Mouse (Mus musculus) embryonic facial prominence, embryonic 13.5 days (tissue): Measurements from ENCODE around the gene Nav2. TPM values are rescaled to one million over a fixed set of nuclear protein-coding genes. Genes with fewer than 3 reads are reported as not detected.
A peak's percentile ranks its signal among the peaks of the same experiment; 100 is the strongest.

Experiments
- ATAC-seq: fragments of 200-750 bp; cut with Nextera tagmentation; 2 replicates; pipeline ENCODE4 v1.8.0; 2017; ENCODE audit warnings: low read depth; ENCODE audit not compliant: insufficient number of reproducible peaks, insufficient read depth, low FRiP score, low TSS enrichment
- H3K27ac ChIP-seq: fragments of 300-500 bp; sonication (generic); 2 replicates; pipeline ENCODE4 v1.5.1; 2015; ENCODE audit warnings: moderate library complexity, mild to moderate bottlenecking, inconsistent platforms
- H3K27me3 ChIP-seq: fragments of 300-500 bp; sonication (generic); 2 replicates; pipeline ENCODE4 v1.6.1; 2015; ENCODE audit warnings: mild to moderate bottlenecking, inconsistent platforms
- H3K36me3 ChIP-seq: fragments of 300-500 bp; sonication (generic); 2 replicates; pipeline ENCODE4 v1.6.1; 2015; ENCODE audit warnings: mild to moderate bottlenecking, inconsistent platforms
- H3K4me1 ChIP-seq: fragments of 300-500 bp; sonication (generic); 2 replicates; pipeline ENCODE4 v1.6.1; 2015; ENCODE audit warnings: inconsistent platforms
- H3K4me2 ChIP-seq: fragments of 300-500 bp; sonication (generic); 2 replicates; pipeline ENCODE4 v1.6.1; 2015; ENCODE audit warnings: moderate library complexity, mild to moderate bottlenecking, inconsistent platforms
- H3K4me3 ChIP-seq: fragments of 300-500 bp; sonication (generic); 2 replicates; pipeline ENCODE4 v1.5.1; 2015; ENCODE audit warnings: mild to moderate bottlenecking, inconsistent platforms
- H3K9ac ChIP-seq: fragments of 300-500 bp; sonication (generic); 2 replicates; pipeline ENCODE4 v1.6.1; 2015; ENCODE audit warnings: mild to moderate bottlenecking, inconsistent platforms
- H3K9me3 ChIP-seq: fragments of 300-500 bp; sonication (generic); 2 replicates; pipeline ENCODE4 v1.6.1; 2016; ENCODE audit warnings: inconsistent platforms
- WGBS: fragments of 180-500 bp; shearing (Covaris S2); methylation state at CpG from one replicate; pipeline ENCODE4 v1.1.7; 2015; ENCODE audit warnings: mixed read lengths; 5-methylcytosine and 5-hydroxymethylcytosine counted together
- polyA plus RNA-seq: library from polyadenylated mRNA; unstranded; fragments of >200 nt; fragmentation: Nextera tagmentation; extraction: Ambion mirVana; gene quantifications from 2 replicates; pipeline ENCODE4 v1.2.1, GENCODE M21; 2015

Nav2 gene
- polyA plus RNA-seq, 1 experiment from 2014 or later: 22.1 TPM

- 76% methylated on average over 15 of the region's 15 CpGs for WGBS
- Histone ChIP-seq H3K9me3 (no peaks in the 10 kb centered on the region), H3K9ac (no peak overlapping the region), H3K4me3 (no peak overlapping the region), H3K4me1 (peaks cover 13% of the 10 kb centered on the region), H3K27ac (no peak overlapping the region), H3K36me3 (peaks cover 21% of the 10 kb centered on the region), H3K4me2 (no peak overlapping the region), H3K27me3 (no peaks in the 10 kb centered on the region)
- no peak for ATAC-seq
These were observed 637.2 kb downstream of the Nav2 start for GRCm38 (mm10) chr7:49545706-49546097.

- Histone ChIP-seq H3K36me3 (peaks cover 28% of the 10 kb centered on the region), H3K9me3 (no peaks in the 10 kb centered on the region), H3K9ac (no peak overlapping the region), H3K4me1 (peaks cover 21% of the 10 kb centered on the region), H3K4me3 (no peak overlapping the region), H3K27me3 (no peaks in the 10 kb centered on the region), H3K4me2 (no peak overlapping the region), H3K27ac (no peak overlapping the region)
- 85% methylated on average over 11 of the region's 11 CpGs for WGBS
- ATAC-seq: no peak
These were observed 639.9 kb downstream of the Nav2 start for GRCm38 (mm10) chr7:49548397-49548796.

- Histone ChIP-seq H3K36me3 (peaks cover 10% of the 10 kb centered on the region), H3K4me1 (peaks cover 45% of the 10 kb centered on the region), H3K4me3 (no peak overlapping the region), H3K9ac (no peak overlapping the region), H3K27me3 (no peaks in the 10 kb centered on the region), H3K4me2 (no peak overlapping the region), H3K9me3 (no peaks in the 10 kb centered on the region), H3K27ac (peak overlapping the region; percentile 72)
- 28% methylated on average over 11 of the region's 11 CpGs for WGBS
- ATAC-seq: peak; percentile 57; the same call in 1 of the 2 replicates
These were observed 644.9 kb downstream of the Nav2 start for GRCm38 (mm10) chr7:49553236-49553981.

- WGBS: 73% methylated on average over 12 of the region's 12 CpGs
- Histone ChIP-seq H3K27ac (peak overlapping the region; percentile 73), H3K9ac (peak overlapping the region; percentile 32; the same call in 1 of the 2 replicates), H3K4me3 (no peak overlapping the region), H3K4me1 (peaks cover 53% of the 10 kb centered on the region), H3K27me3 (no peaks in the 10 kb centered on the region), H3K9me3 (no peaks in the 10 kb centered on the region), H3K4me2 (no peak overlapping the region), H3K36me3 (peaks cover 17% of the 10 kb centered on the region; the same call in 1 of the 2 replicates)
- no peak for ATAC-seq
These were observed 649.7 kb downstream of the Nav2 start for GRCm38 (mm10) chr7:49558240-49558640.

DNA sequence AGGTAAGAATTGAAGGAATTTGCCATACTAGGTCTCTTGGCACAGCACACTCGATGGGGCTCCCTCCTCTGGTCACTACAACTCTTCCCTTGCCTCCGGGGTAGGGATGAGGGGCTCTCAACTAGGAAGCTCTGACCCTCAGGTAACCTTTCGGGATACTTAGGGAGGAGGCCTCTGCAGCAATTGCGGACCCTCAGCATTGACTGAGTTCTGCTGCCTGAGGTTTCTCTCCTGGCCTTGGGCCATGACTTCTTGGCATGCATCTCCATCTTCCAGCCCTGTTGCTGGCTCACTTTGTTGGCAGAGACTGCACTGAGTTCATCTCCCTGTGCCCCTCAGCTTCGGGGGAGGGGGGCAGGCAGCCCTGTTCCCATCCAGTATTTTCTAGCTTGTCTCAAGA lies 650.4 kb downstream of the Nav2 start:
- Histone ChIP-seq H3K4me1 (peaks cover 46% of the 10 kb centered on the region), H3K4me2 (peak overlapping the region; percentile 24), H3K27ac (peak overlapping the region; percentile 73), H3K9ac (peak overlapping the region; percentile 40; the same call in 1 of the 2 replicates), H3K36me3 (peaks cover 21% of the 10 kb centered on the region; the same call in 1 of the 2 replicates), H3K9me3 (no peaks in the 10 kb centered on the region), H3K27me3 (no peaks in the 10 kb centered on the region), H3K4me3 (peak overlapping the region; percentile 18; the same call in 1 of the 2 replicates)
- 0 out of 2 replicates have a peak, but pooled peaks have one; percentile 33 for ATAC-seq
- 56% methylated on average over 5 of the region's 5 CpGs for WGBS

- Histone ChIP-seq H3K27me3 (no peaks in the 10 kb centered on the region), H3K9ac (no peak overlapping the region), H3K4me1 (peaks cover 39% of the 10 kb centered on the region), H3K27ac (peak overlapping the region; percentile 73; the same call in 1 of the 2 replicates), H3K4me3 (no peak overlapping the region), H3K9me3 (no peaks in the 10 kb centered on the region), H3K4me2 (peak overlapping the region; percentile 24; the same call in 1 of the 2 replicates), H3K36me3 (peaks cover 21% of the 10 kb centered on the region)
- ATAC-seq: no peak
- WGBS: 52% methylated on average over 4 of the region's 4 CpGs
These were observed 651.5 kb downstream of the Nav2 start for GRCm38 (mm10) chr7:49560012-49560411.

DNA sequence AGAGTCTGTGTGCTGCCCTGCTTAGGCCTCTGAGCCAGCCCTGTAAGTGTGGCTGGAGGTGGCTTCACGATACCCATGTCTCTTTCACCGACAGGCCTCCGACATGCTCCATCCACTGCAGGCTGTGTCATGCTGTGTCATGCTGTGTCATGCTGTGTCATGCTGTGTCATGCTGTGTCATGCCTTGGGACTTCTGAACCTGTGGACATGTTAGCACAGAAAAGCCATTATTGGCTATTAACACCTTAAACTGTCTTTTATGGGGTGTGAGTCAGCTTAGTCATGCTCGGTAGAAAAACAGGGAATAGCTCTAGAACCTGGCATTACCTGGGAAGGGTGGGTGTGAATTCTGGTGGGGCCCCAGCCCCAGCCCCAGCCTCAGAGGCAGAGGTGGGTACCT lies 653.9 kb downstream of the Nav2 start:
- ATAC-seq: no peak
- no peak overlapping the region for H3K4me2 ChIP-seq
- no peaks in the 10 kb centered on the region for H3K27me3 ChIP-seq
- no peak overlapping the region for H3K27ac ChIP-seq
- peaks cover 31% of the 10 kb centered on the region for H3K4me1 ChIP-seq
- H3K36me3 ChIP-seq: peaks cover 33% of the 10 kb centered on the region
- no peaks in the 10 kb centered on the region for H3K9me3 ChIP-seq
- WGBS: 87% methylated on average over 4 of the region's 4 CpGs
- H3K4me3 ChIP-seq: no peak overlapping the region
- H3K9ac ChIP-seq: no peak overlapping the region

GRCm38 (mm10) chr7:49562851-49563250 lies 654.3 kb downstream of the Nav2 start:
- Histone ChIP-seq H3K4me2 (no peak overlapping the region), H3K9me3 (no peaks in the 10 kb centered on the region), H3K4me1 (peaks cover 31% of the 10 kb centered on the region), H3K36me3 (peaks cover 33% of the 10 kb centered on the region), H3K4me3 (no peak overlapping the region), H3K9ac (no peak overlapping the region), H3K27ac (no peak overlapping the region), H3K27me3 (no peaks in the 10 kb centered on the region)
- no peak for ATAC-seq
- WGBS: 88% methylated on average over 8 of the region's 8 CpGs

DNA sequence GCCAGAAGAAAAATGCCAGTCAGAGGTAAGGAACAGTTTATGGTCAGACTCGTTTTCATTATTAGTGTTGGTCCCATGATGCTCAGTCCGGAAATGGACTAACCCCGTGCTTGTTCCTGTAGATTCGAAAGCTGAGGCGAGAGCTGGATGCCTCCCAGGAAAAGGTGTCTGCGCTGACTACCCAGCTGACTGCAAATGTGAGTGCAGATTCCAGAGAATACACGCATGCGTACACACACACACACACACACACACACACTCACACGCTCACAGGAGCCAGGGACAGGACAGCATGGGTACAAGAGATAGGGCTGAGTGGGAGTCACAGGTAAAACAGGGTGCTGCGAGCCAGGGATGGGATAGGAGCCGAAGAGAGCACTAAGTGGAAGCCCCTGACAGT lies 656.6 kb downstream of the Nav2 start:
- no peak for ATAC-seq
- WGBS: 88% methylated on average over 11 of the region's 11 CpGs
- H3K4me3 ChIP-seq: no peak overlapping the region
- peaks cover 11% of the 10 kb centered on the region for H3K4me1 ChIP-seq
- H3K27me3 ChIP-seq: no peaks in the 10 kb centered on the region
- H3K4me2 ChIP-seq: no peak overlapping the region
- peaks cover 35% of the 10 kb centered on the region for H3K36me3 ChIP-seq
- H3K27ac ChIP-seq: no peak overlapping the region
- no peaks in the 10 kb centered on the region for H3K9me3 ChIP-seq
- no peak overlapping the region for H3K9ac ChIP-seq

DNA sequence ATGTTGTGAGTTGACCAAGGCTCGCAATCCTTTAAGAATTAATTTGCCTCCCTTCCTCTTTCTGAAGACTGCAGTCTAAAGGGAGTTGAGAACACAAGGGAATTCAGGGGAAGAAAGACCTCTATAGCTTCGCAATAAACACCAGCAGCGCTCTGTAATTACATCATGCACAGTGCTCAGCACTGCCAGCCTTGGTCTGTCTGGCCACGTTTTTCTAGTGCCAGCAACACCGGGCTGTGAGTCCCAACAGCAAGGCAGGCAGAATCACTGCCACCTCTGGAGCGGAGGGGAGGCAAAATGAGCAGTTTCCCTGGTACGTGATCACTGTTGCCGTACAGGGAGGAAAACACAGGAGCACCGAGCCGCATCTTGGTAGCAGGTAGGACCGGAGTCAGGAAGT lies 657.3 kb downstream of the Nav2 start:
- 80% methylated on average over 11 of the region's 11 CpGs for WGBS
- Histone ChIP-seq H3K27ac (no peak overlapping the region), H3K36me3 (peaks cover 38% of the 10 kb centered on the region), H3K27me3 (no peaks in the 10 kb centered on the region), H3K4me3 (no peak overlapping the region), H3K4me2 (no peak overlapping the region), H3K4me1 (peaks cover 11% of the 10 kb centered on the region), H3K9ac (no peak overlapping the region), H3K9me3 (no peaks in the 10 kb centered on the region)
- ATAC-seq: no peak

DNA sequence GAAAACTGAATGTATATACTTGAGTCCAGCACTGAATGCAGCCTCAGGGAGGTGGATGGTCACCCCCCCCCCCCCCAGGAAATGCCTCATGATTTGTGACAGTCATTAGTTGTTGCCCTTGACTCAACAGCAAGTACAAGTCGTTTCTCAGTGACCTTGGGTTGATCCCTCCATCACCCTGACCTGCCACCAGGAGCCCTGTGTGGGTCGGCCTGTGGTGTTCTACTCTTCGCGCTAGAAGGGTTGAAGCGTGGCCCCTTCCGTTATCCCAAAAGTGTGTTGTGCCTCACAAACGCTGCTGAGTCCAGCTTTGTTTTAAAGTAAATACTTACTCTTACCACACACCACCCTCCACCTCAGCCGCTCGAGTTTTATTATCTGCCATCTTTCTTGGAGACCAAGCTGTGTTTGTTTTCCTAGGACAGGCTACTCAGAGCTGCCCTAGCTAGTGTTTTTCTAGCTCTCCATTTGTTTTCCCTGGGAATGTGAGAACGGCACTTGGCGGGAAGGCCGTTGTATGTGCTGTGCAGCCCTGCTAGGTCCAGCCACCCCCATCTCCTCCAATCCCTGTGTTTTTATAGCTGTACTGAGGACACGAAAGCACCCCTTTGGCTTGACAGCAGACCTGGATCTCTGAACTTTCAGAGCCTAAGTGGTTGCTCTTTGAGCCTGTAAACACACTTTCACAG lies 659.0 kb downstream of the Nav2 start:
- 82% methylated on average over 13 of the region's 13 CpGs for WGBS
- Histone ChIP-seq H3K27me3 (no peaks in the 10 kb centered on the region), H3K27ac (no peak overlapping the region; the same call in 1 of the 2 replicates), H3K4me1 (peaks cover 11% of the 10 kb centered on the region), H3K9ac (no peak overlapping the region), H3K4me3 (no peak overlapping the region), H3K4me2 (no peak overlapping the region), H3K36me3 (peaks cover 48% of the 10 kb centered on the region), H3K9me3 (no peaks in the 10 kb centered on the region)
- ATAC-seq: no peak

GRCm38 (mm10) chr7:49569646-49570045 lies 661.1 kb downstream of the Nav2 start:
- ATAC-seq: no peak
- no peak overlapping the region for H3K4me2 ChIP-seq
- WGBS: 85% methylated on average over 7 of the region's 7 CpGs
- no peak overlapping the region for H3K9ac ChIP-seq
- H3K27ac ChIP-seq: no peak overlapping the region
- no peaks in the 10 kb centered on the region for H3K9me3 ChIP-seq
- no peak overlapping the region for H3K4me3 ChIP-seq
- H3K4me1 ChIP-seq: peaks cover 17% of the 10 kb centered on the region
- H3K36me3 ChIP-seq: peaks cover 48% of the 10 kb centered on the region
- H3K27me3 ChIP-seq: no peaks in the 10 kb centered on the region
